Mouse (Mus musculus) liver, embryonic 14 days (tissue): ENCODE data around the gene Stx17. TPM values are rescaled to one million over a fixed set of nuclear protein-coding genes. Genes with fewer than 3 reads are reported as not detected.

Experiments
- polyA plus RNA-seq: library from polyadenylated mRNA; depleted of rRNA; stranded (reverse); fragments of >200 nt; gene quantifications from 2 replicates; pipeline ENCODE4 v1.2.3, GENCODE M21; 2012; rRNA removed

Gene Stx17
- polyA plus RNA-seq: 6.5 and 7.4 TPM in 2 replicates

GRCm38 (mm10) chr4:48124773-48125469 is at the start of gene Stx17:
Stx17 (plus strand) TSS chr4:48124915.

Other genes with a start within 250 kb of the Stx17 start
- 0.01 TPM in 1 of 2 replicates, not detected in the other for gene Nr4a3, start 79.8 kb upstream of the Stx17 start, polyA plus RNA-seq
- gene Erp44, start 154.6 kb downstream of the Stx17 start, polyA plus RNA-seq: 15.2 and 17.7 TPM in 2 replicates
- gene Invs, start 154.8 kb downstream of the Stx17 start, polyA plus RNA-seq: 0.95 and 1.0 TPM in 2 replicates